10 mouse cellular contexts compared by ENCODE assay signal in genomic region chr5:75149380-75149779, GRCm38 (mm10). TPM values are rescaled to one million over a fixed set of nuclear protein-coding genes. Genes with fewer than 3 reads are reported as not detected.
DNase-seq lines count a peak whose midpoint lies in the region; ATAC-seq and TF ChIP-seq lines count a peak whose summit lies in the region.
"Had no signal": no experiment of that assay in that cellular context is flagged by ENCODE, and none has a peak within 500 bp of the region (broad histone marks: within the 10 kb centered on the region; RNA-seq: fewer than 3 reads in every experiment).

No protein-coding gene starts in this region.

- H3K4me1 ChIP-seq in heart, adult 2 months (ENCODE audit: control insufficient read depth, insufficient read depth, low read length), result peaks cover 1% of the 10 kb centered on the region; the same call in 1 of the 2 replicates
- 0 out of 2 replicates have a peak, but pooled peaks cover 3% of the 10 kb centered on the region for H3K4me1 ChIP-seq in lung, postnatal 0 days (ENCODE audit: insufficient read depth, low read depth, low read length)
- peaks cover 35% of the 10 kb centered on the region for H3K4me1 ChIP-seq in hindbrain, embryonic 15.5 days (replicated peaks)
- H3K4me1 ChIP-seq in stomach, embryonic 14.5 days (ENCODE audit: control insufficient read depth, insufficient read depth, low read length), result peaks cover 20% of the 10 kb centered on the region
- H3K4me1 ChIP-seq in liver, embryonic 12.5 days, result 0 out of 2 replicates have a peak, but pooled peaks cover 8% of the 10 kb centered on the region

- no peaks in the 10 kb centered on the region for H3K79me2 ChIP-seq in heart, adult 2 months (replicated peaks; ENCODE audit: control insufficient read depth, insufficient read depth, low read length)

- no peaks in the 10 kb centered on the region for H3K9me3 ChIP-seq in lung, postnatal 0 days (ENCODE audit: low read length)
- no peaks in the 10 kb centered on the region for H3K9me3 ChIP-seq in hindbrain, embryonic 15.5 days
- no peaks in the 10 kb centered on the region for H3K9me3 ChIP-seq in stomach, embryonic 14.5 days (ENCODE audit: control insufficient read depth, low read depth, low read length)
- H3K9me3 ChIP-seq in liver, embryonic 12.5 days (replicated peaks), result no peaks in the 10 kb centered on the region

- no peak for TF ChIP-seq CTCF in heart, adult 2 months (IDR thresholded peaks at IDR 0.05)
- TF ChIP-seq CTCF in lung, postnatal 0 days (IDR thresholded peaks at IDR 0.05), result no peak

- intact Hi-C loops in heart, adult 2 months (cut with DNase I), result no loop called here

- no peak overlapping the region for H3K9ac ChIP-seq in heart, adult 2 months (ENCODE audit: low read depth, low read length)
- no peak overlapping the region for H3K9ac ChIP-seq in lung, postnatal 0 days (replicated peaks; ENCODE audit: low read depth)
- no peak overlapping the region for H3K9ac ChIP-seq in hindbrain, embryonic 15.5 days
- H3K9ac ChIP-seq in stomach, embryonic 14.5 days (replicated peaks; ENCODE audit: low read depth, low read length), result no peak overlapping the region
- H3K9ac ChIP-seq in liver, embryonic 12.5 days, result no peak overlapping the region

- TF ChIP-seq POLR2A in heart, adult 2 months (IDR thresholded peaks at IDR 0.05; ENCODE audit: insufficient read depth, low read depth, low read length), result no peak

- H3K4me2 ChIP-seq in lung, postnatal 0 days (replicated peaks; ENCODE audit: low read depth, low read length), result 0 out of 2 replicates have a peak overlapping the region, but pooled peaks have one; percentile 11
- H3K4me2 ChIP-seq in hindbrain, embryonic 15.5 days, result peak overlapping the region; percentile 40; the same call in 1 of the 2 replicates
- H3K4me2 ChIP-seq in stomach, embryonic 14.5 days (replicated peaks; ENCODE audit: low read depth, low read length), result peak overlapping the region; percentile 88
- no peak overlapping the region for H3K4me2 ChIP-seq in liver, embryonic 12.5 days

- 7% methylated on average over 10 of the region's 10 CpGs for WGBS in heart, adult 2 months
- WGBS in lung, postnatal 0 days, result 18% methylated on average over 9 of the region's 10 CpGs
- 1% methylated on average over 10 of the region's 10 CpGs for WGBS in hindbrain, embryonic 15.5 days
- 8% methylated on average over 10 of the region's 10 CpGs for WGBS in stomach, embryonic 14.5 days
- 4% methylated on average over 10 of the region's 10 CpGs for WGBS in liver, embryonic 12.5 days (ENCODE audit: insufficient replicate concordance)

- ATAC-seq in lung, postnatal 0 days, result no peak
- no peak for ATAC-seq in hindbrain, embryonic 15.5 days (ENCODE audit: low FRiP score, low read depth)
- no peak for ATAC-seq in stomach, embryonic 14.5 days (ENCODE audit: insufficient number of reproducible peaks, insufficient read depth, low FRiP score, low read depth)
- ATAC-seq in liver, embryonic 12.5 days, result no peak

- no peaks in the 10 kb centered on the region for H3K36me3 ChIP-seq in heart, adult 2 months (ENCODE audit: control insufficient read depth, insufficient read depth, low read length)
- no peaks in the 10 kb centered on the region for H3K36me3 ChIP-seq in lung, postnatal 0 days (ENCODE audit: insufficient read depth, low read length)
- H3K36me3 ChIP-seq in hindbrain, embryonic 15.5 days, result no peaks in the 10 kb centered on the region
- H3K36me3 ChIP-seq in stomach, embryonic 14.5 days (ENCODE audit: control insufficient read depth, insufficient read depth, low read length), result no peaks in the 10 kb centered on the region
- no peaks in the 10 kb centered on the region for H3K36me3 ChIP-seq in liver, embryonic 12.5 days

- H3K27me3 ChIP-seq in heart, adult 2 months (ENCODE audit: control insufficient read depth, insufficient read depth, low read length), result peaks cover 28% of the 10 kb centered on the region
- peaks cover 53% of the 10 kb centered on the region for H3K27me3 ChIP-seq in lung, postnatal 0 days (replicated peaks; ENCODE audit: insufficient read depth, low read length)
- H3K27me3 ChIP-seq in hindbrain, embryonic 15.5 days, result peaks cover 55% of the 10 kb centered on the region
- 0 out of 2 replicates have a peak, but pooled peaks cover 3% of the 10 kb centered on the region for H3K27me3 ChIP-seq in stomach, embryonic 14.5 days (ENCODE audit: control insufficient read depth, insufficient read depth, low read length)
- H3K27me3 ChIP-seq in liver, embryonic 12.5 days (replicated peaks), result peaks cover 98% of the 10 kb centered on the region

- peak overlapping the region; percentile 2; the same call in 1 of the 2 replicates for H3K4me3 ChIP-seq in heart, adult 2 months
- no peak overlapping the region; the same call in 1 of the 2 replicates for H3K4me3 ChIP-seq in lung, postnatal 0 days (ENCODE audit: low read depth, low read length)
- H3K4me3 ChIP-seq in hindbrain, embryonic 15.5 days, result no peak overlapping the region
- H3K4me3 ChIP-seq in stomach, embryonic 14.5 days (ENCODE audit: low read depth, low read length), result peak overlapping the region; percentile 63
- no peak overlapping the region for H3K4me3 ChIP-seq in liver, embryonic 12.5 days

- no peak for DNase-seq in heart, adult 2 months
- no peak for DNase-seq in heart, adult 8-10 months (ENCODE audit: low spot score)
- no peak for DNase-seq in lung, postnatal 0 days (ENCODE audit: low spot score)
- DNase-seq in lung, postnatal 10 days, result no peak
- no peak for DNase-seq in spleen, postnatal 4 days (ENCODE audit: low spot score in 2 of 2)
- DNase-seq: layer of hippocampus, postnatal 36 days had no signal

- TF ChIP-seq EP300 in heart, adult 2 months (IDR thresholded peaks at IDR 0.05; ENCODE audit: insufficient read depth, low read depth, low read length), result no peak
- no peak for TF ChIP-seq EP300 in lung, postnatal 0 days (IDR thresholded peaks at IDR 0.05)

- H3K27ac ChIP-seq in heart, adult 2 months, result peak overlapping the region; percentile 55
- no peak overlapping the region for H3K27ac ChIP-seq in lung, postnatal 0 days (ENCODE audit: low read length)
- H3K27ac ChIP-seq in hindbrain, embryonic 15.5 days (replicated peaks), result no peak overlapping the region
- peak overlapping the region; percentile 97; the same call in 1 of the 2 replicates for H3K27ac ChIP-seq in stomach, embryonic 14.5 days (ENCODE audit: low read length)
- no peak overlapping the region for H3K27ac ChIP-seq in liver, embryonic 12.5 days
- H3K27ac ChIP-seq: macrophage had no signal

RNA-seq across cellular contexts. Expression of gene Pdgfra, which starts 2.7 kb away (rescaled TPM):
- 10 to 100 TPM; 27.8 to 29.3 TPM for total RNA-seq in heart, adult 2 months (2021)
- polyA plus RNA-seq in heart, adult 2 months (2012; rRNA removed), result 11.8 and 23.3 TPM in 2 replicates
- 10 to 100 TPM; 17.9 to 23.3 (median 21.5) TPM for total RNA-seq in heart, adult 8-10 months (2022)
- polyA plus RNA-seq in lung, postnatal 0 days (2015; fragmentation: Nextera tagmentation; extraction: Ambion mirVana), result 14.2 and 15.9 TPM in 2 replicates
- 17.1 and 17.4 TPM in 2 replicates for polyA plus RNA-seq in hindbrain, embryonic 15.5 days (2015; fragmentation: Nextera tagmentation; extraction: Ambion mirVana)
- polyA plus RNA-seq in stomach, embryonic 14.5 days (2014; fragmentation: Nextera tagmentation; extraction: Ambion mirVana), result 56.3 and 57.7 TPM in 2 replicates
- 7.9 and 10.4 TPM in 2 replicates for polyA plus RNA-seq in liver, embryonic 12.5 days (2016; fragmentation: Nextera tagmentation; extraction: Ambion mirVana)
- polyA plus RNA-seq: macrophage had no signal

Comparison
In these comparisons a context has a peak if more than half of its experiments do, and no peak if none do; other contexts are left out.
1. H3K27ac ChIP-seq: peak in heart, adult 2 months (single experiment) and stomach, embryonic 14.5 days (single experiment); none in lung, postnatal 0 days (single experiment), hindbrain, embryonic 15.5 days (single experiment) and liver, embryonic 12.5 days (single experiment).
2. H3K4me3 ChIP-seq: peak in heart, adult 2 months (single experiment) and stomach, embryonic 14.5 days (single experiment); none in lung, postnatal 0 days (single experiment), hindbrain, embryonic 15.5 days (single experiment) and liver, embryonic 12.5 days (single experiment).